Mouse (Mus musculus): ENCODE measurements at regions not wholly inside any gene's neighbourhood (a gene's known extent, or its start where the extent isn't known, plus 50 kb on each side); places are given as distances from the start of the nearest gene placed in this dataset.

DNA sequence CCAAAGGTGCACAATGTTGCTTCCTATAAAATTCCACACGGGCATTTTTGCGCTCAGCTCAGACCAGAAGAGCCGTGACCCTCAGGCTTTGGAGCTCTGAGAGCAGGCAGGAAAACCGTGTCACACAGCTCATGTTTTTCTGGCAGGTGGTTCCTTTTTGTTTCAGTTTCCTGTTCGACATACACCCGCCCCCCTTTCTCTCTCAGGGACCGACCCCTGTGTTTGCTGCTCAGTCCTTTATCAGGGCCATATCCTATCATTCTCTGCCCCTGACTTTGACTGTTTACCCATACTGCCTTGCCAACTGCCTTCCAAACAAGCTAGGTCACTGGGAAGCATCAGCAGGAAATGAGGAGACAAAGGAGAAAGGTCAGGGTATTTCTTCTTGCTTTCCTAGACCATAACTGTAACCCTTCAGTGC, 475.5 kb upstream of the Smim15 start:
- TF ChIP-seq CTCF (conservative IDR thresholded peaks at IDR 0.05; ENCODE audit: low read length) (no peak), NANOG (IDR thresholded peaks at IDR 0.05; ENCODE audit: borderline replicate concordance, low read length) (no peak)

Measured in E14TG2a.4 (cell line).